Mouse (Mus musculus): ENCODE results near the gene Cct2. TPM values are rescaled to one million over a fixed set of nuclear protein-coding genes. Genes with fewer than 3 reads are reported as not detected.
A peak's percentile ranks its signal among the peaks of the same experiment; 100 is the strongest.
"Not testable (repeated sequence)": the region's sequence is repeated elsewhere in the genome, so short reads cannot be mapped to it uniquely, and the experiment has no call there.

The Cct2 gene
- total and polyA plus RNA-seq, 3 experiments = 21.5 to 230 (median 217) TPM

- DNase-seq = no peak
Observed at GRCm38 (mm10) chr10:117055668-117056067, 7.9 kb downstream of the Cct2 start.

- DNase-seq = peak; percentile 68
Observed at GRCm38 (mm10) chr10:117049961-117050597, 13.5 kb downstream of the Cct2 start.

GRCm38 (mm10) chr10:117049253-117049652 lies 14.4 kb downstream of the Cct2 start:
- DNase-seq = no peak

- no peak for DNase-seq
Observed at GRCm38 (mm10) chr10:117045175-117046056, 18.2 kb downstream of the Cct2 start, which contains the start of gene Lrrc10. Lrrc10 (plus strand) TSS chr10:117045341.

DNA sequence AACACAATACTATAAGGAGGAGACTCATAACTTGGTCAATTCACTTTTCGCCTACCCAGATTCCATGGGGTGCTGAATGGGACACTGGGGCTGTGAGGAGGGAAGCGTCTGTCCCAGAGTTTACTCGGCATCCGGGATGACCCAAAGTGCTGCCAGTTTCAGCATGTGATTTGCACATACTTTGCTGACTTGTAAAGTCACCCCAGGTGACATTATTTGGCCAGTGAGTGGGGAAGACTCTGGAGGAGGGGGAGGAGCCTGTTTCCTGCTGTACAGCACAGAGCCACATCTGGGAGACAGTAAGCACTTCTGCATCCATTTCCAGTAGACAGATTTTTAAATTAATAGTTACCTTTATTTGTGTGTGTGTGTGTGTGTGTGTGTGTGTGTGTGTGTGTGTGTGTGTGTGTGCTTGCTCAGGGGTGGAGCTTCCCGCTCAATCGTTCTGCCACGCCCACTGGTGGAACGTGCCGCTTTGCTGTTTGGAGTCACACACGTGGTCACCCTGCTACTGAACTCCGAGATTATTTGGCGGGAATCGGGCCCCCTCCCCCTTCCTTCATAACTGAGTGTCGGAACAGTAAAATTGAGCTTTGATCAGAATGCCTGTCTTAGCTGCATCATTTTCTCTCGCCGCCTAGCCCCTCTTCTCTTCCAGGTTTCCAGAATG lies 20.0 kb downstream of the Cct2 start:
- DNase-seq = not testable (repeated sequence)

GRCm38 (mm10) chr10:117042295-117042694 lies 21.3 kb downstream of the Cct2 start:
- DNase-seq = no peak

- no peak for DNase-seq
Observed at GRCm38 (mm10) chr10:117040355-117040754, 23.3 kb downstream of the Cct2 start.

DNA sequence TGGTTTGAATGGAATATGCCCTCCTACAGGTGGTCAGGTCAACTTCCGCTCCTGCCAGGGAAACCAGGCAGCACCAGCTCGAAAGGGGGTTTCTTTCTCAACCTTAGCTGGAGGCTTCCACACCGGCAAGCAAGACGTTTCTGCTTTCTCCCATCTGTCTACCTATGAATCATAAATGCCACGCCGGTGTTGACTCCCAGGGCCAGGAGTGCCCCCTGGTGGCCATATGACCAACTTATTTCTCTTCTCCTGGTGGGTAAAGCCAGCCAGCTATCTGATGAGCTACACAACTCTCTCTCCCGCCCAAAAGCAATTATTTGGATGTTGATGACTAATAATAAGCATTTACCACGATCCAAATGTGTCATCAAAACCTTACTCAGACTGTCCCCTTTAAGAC lies 29.8 kb downstream of the Cct2 start:
- DNase-seq = peak; percentile 88

- no peak for DNase-seq
Observed at GRCm38 (mm10) chr10:117031160-117031559, 32.5 kb downstream of the Cct2 start.

- no peak for DNase-seq
Observed at GRCm38 (mm10) chr10:117026176-117026575, 37.4 kb downstream of the Cct2 start.

DNA sequence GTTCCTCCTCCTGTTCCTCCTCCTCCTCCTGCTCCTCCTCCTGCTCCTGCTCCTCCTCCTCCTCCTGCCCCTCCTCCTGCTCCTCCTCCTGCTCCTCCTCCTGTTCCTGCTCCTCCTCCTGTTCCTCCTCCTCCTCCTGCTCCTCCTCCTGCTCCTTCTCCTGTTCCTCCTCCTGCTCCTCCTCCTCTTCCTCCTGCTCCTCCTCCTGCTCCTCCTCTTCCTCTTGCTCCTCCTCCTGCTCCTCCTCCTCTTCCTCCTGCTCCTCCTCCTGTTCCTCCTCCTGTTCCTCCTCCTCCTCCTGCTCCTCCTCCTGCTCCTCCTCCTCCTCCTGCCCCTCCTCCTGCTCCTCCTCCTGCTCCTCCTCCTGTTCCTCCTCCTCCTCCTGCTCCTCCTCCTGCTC lies 37.8 kb downstream of the Cct2 start:
- DNase-seq = not testable (repeated sequence)

DNA sequence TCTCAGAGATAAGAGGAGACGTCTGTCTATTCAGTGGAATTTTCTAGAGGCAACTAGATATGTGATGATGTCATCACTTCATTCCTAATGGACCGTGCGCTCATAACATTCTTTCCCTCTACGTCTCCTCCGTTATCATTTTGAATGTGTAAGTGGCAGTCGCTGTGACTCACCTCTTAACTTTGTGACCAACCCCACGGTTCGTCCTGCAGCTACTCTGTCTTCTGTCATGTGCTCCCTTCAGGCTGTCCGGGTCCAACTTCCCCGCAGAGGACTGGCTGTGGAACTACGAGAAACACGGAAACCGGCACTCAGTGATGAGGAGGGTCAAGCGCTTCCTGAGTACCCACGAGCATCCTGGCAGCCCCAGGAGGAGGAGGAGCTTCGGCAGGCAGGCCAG lies 39.9 kb downstream of the Cct2 start:
- DNase-seq = no peak

DNA sequence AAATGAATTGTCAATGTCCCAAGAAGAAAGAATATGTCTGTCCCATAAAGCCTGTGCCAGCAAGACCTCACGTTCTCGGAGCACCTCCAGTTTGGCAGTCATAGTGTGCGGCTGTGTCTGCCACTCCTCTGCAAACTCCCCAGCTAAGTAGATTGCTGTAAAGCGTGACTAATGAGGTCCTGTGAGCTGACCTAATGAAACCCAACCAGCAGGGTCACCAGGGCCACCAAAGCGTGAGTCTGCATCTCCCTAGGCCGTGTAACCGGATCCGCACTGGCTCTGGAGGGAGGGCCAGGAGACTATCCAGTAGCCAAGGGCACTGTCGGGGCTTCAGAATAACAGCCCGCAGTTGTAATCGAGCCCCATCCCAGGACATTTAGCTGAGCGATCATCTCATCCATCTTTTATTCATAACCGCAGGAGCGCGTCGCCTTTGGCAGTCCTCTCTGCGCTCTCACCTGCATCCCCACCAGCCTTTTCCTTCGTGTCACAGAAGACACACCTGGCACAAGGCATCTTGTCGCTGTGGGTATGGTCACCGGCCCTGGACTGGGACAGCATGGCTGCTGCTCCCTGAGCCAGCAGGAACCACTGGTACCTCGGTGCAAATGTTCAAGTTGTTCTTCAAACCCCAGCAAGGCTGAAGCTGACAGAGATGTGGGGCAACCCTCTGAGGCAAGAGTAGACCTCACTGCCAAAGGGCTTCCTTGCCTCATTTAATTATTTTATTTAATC lies 42.4 kb downstream of the Cct2 start:
- no peak for DNase-seq

DNA sequence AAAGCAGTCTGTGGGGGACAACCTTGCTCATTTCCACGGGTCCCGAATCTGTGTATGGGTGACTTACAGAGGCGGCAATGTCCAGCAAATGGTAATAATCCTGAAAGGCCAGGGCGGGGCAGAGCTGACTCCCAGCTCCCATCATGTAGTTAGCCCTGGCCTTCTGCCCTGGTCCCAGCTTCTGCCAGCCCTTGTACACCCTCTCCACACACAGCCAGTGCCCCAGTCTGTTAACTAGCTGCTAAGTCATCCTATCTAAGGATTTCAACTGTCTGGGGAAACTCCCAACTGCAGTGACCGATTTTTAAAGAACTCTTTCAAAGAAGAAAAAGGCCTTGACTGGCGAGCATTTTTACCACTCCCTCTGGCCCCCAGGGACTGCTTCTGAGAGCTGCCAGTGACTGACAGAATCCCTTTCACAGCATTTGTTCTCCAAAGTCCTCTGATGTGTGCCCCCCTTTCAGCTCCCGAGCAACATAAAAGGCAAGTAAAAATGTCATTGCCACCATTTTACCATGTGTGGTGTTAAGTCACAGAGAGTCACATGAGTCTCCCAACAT lies 45.3 kb downstream of the Cct2 start:
- no peak for DNase-seq

- no peak for DNase-seq
Observed at GRCm38 (mm10) chr10:117014565-117014964, 49.0 kb downstream of the Cct2 start.

DNA sequence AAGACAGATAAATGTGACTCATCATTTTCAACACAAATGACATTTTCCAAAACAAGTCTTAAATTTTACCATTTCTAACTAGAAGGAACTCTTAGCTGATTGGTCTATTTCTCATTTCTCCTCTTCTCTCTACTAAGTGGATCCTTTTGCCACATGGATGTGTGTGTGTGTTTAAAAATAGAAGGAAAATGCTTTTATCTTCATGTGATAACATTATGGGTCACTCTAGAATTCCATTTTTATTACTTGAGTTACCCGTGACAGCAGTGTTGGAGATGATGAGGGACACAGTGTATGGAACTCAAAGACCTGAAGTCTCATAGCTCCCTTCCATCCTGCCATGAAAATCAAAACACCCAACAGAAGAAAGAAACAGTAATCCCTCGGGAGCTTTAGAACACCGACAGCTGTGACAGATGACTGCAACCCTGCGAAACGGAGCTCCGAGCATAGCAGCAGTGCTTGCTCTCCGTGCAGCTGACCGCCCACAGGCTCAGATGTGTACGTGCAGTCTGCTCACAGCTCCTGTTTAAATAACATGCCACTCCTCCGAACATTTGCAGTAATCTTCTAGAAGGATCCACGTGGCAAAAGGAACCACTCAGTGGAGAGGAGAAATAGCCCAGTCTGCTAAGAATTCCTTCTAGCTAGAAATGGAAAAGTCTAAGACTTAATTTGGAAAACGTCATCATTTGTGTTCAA lies 49.8 kb downstream of the Cct2 start:
- peak; percentile 26 for DNase-seq

DNA sequence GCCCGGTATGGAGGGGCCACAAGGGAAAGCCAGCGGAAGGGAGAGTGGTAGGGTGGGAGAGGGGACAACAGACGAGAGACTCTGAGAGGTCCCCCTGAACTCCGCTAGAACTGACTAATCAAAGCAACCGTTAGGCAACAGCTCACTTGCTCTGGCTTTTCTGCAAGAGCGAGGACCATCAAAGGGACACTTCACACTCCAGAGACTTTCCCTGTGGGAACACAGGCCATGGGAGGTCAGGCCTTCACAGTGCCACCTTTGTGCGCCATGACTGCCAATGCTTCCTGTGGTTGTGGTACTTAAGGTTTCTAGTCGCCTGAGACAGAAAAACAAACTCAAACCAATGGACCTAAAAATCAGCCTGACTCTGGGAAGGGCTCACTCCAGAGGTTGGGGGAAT lies 52.6 kb downstream of the Cct2 start:
- no peak for DNase-seq

GRCm38 (mm10) chr10:117009691-117010090 lies 53.9 kb downstream of the Cct2 start:
- DNase-seq = no peak

- DNase-seq = no peak
Observed at GRCm38 (mm10) chr10:117005707-117006464, 57.7 kb downstream of the Cct2 start.

DNA sequence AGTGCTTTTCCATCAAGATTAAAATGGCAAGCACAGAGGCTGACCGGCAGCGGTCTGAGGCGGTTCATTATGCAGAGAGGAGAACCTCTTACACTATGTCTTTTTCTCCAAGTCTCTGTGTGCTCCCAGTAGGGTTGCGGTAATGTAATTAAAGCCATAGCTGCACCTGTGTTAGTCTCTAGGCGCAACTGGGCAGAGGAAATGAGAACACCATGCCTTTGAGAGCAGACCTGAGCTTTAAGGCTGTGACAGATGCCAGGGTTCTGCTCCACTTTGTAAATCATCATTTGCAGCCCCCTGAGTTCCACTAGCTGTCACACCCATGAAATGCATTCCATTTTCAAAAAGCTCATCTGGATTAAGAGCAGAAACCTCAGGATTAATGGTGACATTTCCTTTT lies 58.9 kb downstream of the Cct2 start:
- DNase-seq = no peak
